Mouse (Mus musculus) brain, embryonic 14.5 days (tissue): ENCODE results near the gene Xaf1.

Experiments
- CTCF ChIP-seq: fragments of 200-500 bp; IDR thresholded peaks from 2 replicates; pipeline ENCODE4 v1.5.1; 2012; ENCODE audit warnings: inconsistent platforms, mild to moderate bottlenecking, moderate library complexity, borderline replicate concordance; ENCODE audit not compliant: insufficient read depth, insufficient read length; ENCODE audit errors: extremely low read depth
- POLR2A ChIP-seq: fragments of 200-500 bp; IDR thresholded peaks from 2 replicates; pipeline ENCODE4 v1.6.1; 2012; ENCODE audit warnings: mild to moderate bottlenecking, inconsistent platforms, borderline replicate concordance; ENCODE audit not compliant: poor library complexity, insufficient read depth, insufficient read length, severe bottlenecking; ENCODE audit errors: extremely low read depth

- TF ChIP-seq CTCF (no peak), POLR2A (no peak)
Observed at GRCm38 (mm10) chr11:72311355-72312001, 10.0 kb downstream of the Xaf1 start.
